Mouse (Mus musculus) yolk sac, embryonic 10.5 days (tissue): ENCODE measurements at regions not wholly inside any gene's neighbourhood (a gene's known extent, or its start where the extent isn't known, plus 50 kb on each side); places are given as distances from the start of the nearest gene placed in this dataset.

Experiments used
- DNase-seq: peaks from one replicate; pipeline ENCODE4 v3.0.0-alpha.2; 2017; ENCODE audit warnings: low spot score

GRCm38 (mm10) chr16:70095221-70095620 lies 218.5 kb upstream of the Gbe1 start:
- DNase-seq = no peak

- DNase-seq = no peak
Measured at GRCm38 (mm10) chr16:70103791-70104378, 209.9 kb upstream of the Gbe1 start.

GRCm38 (mm10) chr16:70141466-70141865 lies 172.3 kb upstream of the Gbe1 start:
- DNase-seq = no peak

GRCm38 (mm10) chr16:70147673-70148359 lies 165.9 kb upstream of the Gbe1 start:
- no peak for DNase-seq

GRCm38 (mm10) chr16:70154587-70154986 lies 159.2 kb upstream of the Gbe1 start:
- DNase-seq = no peak

GRCm38 (mm10) chr16:70160539-70160938 lies 153.2 kb upstream of the Gbe1 start:
- no peak for DNase-seq

GRCm38 (mm10) chr16:70175140-70175539 lies 138.6 kb upstream of the Gbe1 start:
- DNase-seq = peak; percentile 7

GRCm38 (mm10) chr16:70178975-70179374 lies 134.8 kb upstream of the Gbe1 start:
- no peak for DNase-seq

- peak; percentile 15 for DNase-seq
Measured at GRCm38 (mm10) chr16:70213861-70214597, 99.7 kb upstream of the Gbe1 start.

GRCm38 (mm10) chr16:70214800-70215199 lies 98.9 kb upstream of the Gbe1 start:
- DNase-seq = no peak

- DNase-seq = no peak
Measured at GRCm38 (mm10) chr16:70227601-70228226, 86.0 kb upstream of the Gbe1 start.

- DNase-seq = no peak
Measured at GRCm38 (mm10) chr16:70232706-70233105, 81.0 kb upstream of the Gbe1 start.

- no peak for DNase-seq
Measured at GRCm38 (mm10) chr16:70235189-70235588, 78.6 kb upstream of the Gbe1 start.

- no peak for DNase-seq
Measured at GRCm38 (mm10) chr16:70239432-70239941, 74.3 kb upstream of the Gbe1 start.

- DNase-seq = no peak
Measured at GRCm38 (mm10) chr16:70244205-70244756, 69.5 kb upstream of the Gbe1 start.

- no peak for DNase-seq
Measured at GRCm38 (mm10) chr16:70244963-70245362, 68.8 kb upstream of the Gbe1 start.

- DNase-seq = no peak
Measured at GRCm38 (mm10) chr16:70259364-70259763, 54.4 kb upstream of the Gbe1 start.

GRCm38 (mm10) chr16:70260151-70260550 lies 53.6 kb upstream of the Gbe1 start:
- no peak for DNase-seq
